Mouse (Mus musculus): ENCODE measurements around the gene Erp29. TPM values are rescaled to one million over a fixed set of nuclear protein-coding genes. Genes with fewer than 3 reads are reported as not detected.

The Erp29 gene
- total and polyA plus RNA-seq, 3 experiments = 29.4 to 73.3 (median 67.6) TPM

GRCm38 (mm10) chr5:121476040-121476439, 23.7 kb upstream of the Erp29 start:
- intact Hi-C loops (cut with DNase I) = loop anchor here (5.0 kb wide), 1 partner anchor 34 kb away; no protein-coding TSS in a partner anchor
- Histone ChIP-seq H3K27ac (no peak overlapping the region), H3K36me3 (ENCODE audit: control insufficient read depth, insufficient read depth, low read length) (no peaks in the 10 kb centered on the region), H3K27me3 (ENCODE audit: control insufficient read depth, insufficient read depth, low read length) (no peaks in the 10 kb centered on the region), H3K4me3 (no peak overlapping the region), H3K79me2 (replicated peaks; ENCODE audit: control insufficient read depth, insufficient read depth, low read length) (no peaks in the 10 kb centered on the region), H3K9ac (ENCODE audit: low read depth, low read length) (no peak overlapping the region), H3K4me1 (ENCODE audit: control insufficient read depth, insufficient read depth, low read length) (no peaks in the 10 kb centered on the region)
- DNase-seq = no peak
- TF ChIP-seq EP300 (IDR thresholded peaks at IDR 0.05; ENCODE audit: insufficient read depth, low read depth, low read length) = no peak
- no peak for TF ChIP-seq CTCF (IDR thresholded peaks at IDR 0.05)
- TF ChIP-seq POLR2A (IDR thresholded peaks at IDR 0.05; ENCODE audit: insufficient read depth, low read depth, low read length) = no peak
- 74% methylated on average over 1 of the region's 1 CpGs for WGBS

GRCm38 (mm10) chr5:121474610-121475009, 22.3 kb upstream of the Erp29 start:
- Histone ChIP-seq H3K4me1 (ENCODE audit: control insufficient read depth, insufficient read depth, low read length) (no peaks in the 10 kb centered on the region), H3K4me3 (no peak overlapping the region), H3K36me3 (ENCODE audit: control insufficient read depth, insufficient read depth, low read length) (no peaks in the 10 kb centered on the region), H3K79me2 (replicated peaks; ENCODE audit: control insufficient read depth, insufficient read depth, low read length) (no peaks in the 10 kb centered on the region), H3K9ac (ENCODE audit: low read depth, low read length) (no peak overlapping the region), H3K27me3 (ENCODE audit: control insufficient read depth, insufficient read depth, low read length) (no peaks in the 10 kb centered on the region), H3K27ac (no peak overlapping the region)
- WGBS = 53% methylated on average over 7 of the region's 7 CpGs
- TF ChIP-seq EP300 (IDR thresholded peaks at IDR 0.05; ENCODE audit: insufficient read depth, low read depth, low read length) (no peak), CTCF (IDR thresholded peaks at IDR 0.05) (no peak), POLR2A (IDR thresholded peaks at IDR 0.05; ENCODE audit: insufficient read depth, low read depth, low read length) (no peak)
- intact Hi-C loops (cut with DNase I) = loop anchor here (5.0 kb wide), 1 partner anchor 32 kb away; no protein-coding TSS in a partner anchor
- no peak for DNase-seq

GRCm38 (mm10) chr5:121472411-121472810, 20.1 kb upstream of the Erp29 start:
- intact Hi-C loops (cut with DNase I) = no loop called here

GRCm38 (mm10) chr5:121469566-121469965, 17.3 kb upstream of the Erp29 start:
- Histone ChIP-seq H3K4me1 (ENCODE audit: control insufficient read depth, insufficient read depth, low read length) (no peaks in the 10 kb centered on the region), H3K27me3 (ENCODE audit: control insufficient read depth, insufficient read depth, low read length) (no peaks in the 10 kb centered on the region), H3K9ac (ENCODE audit: low read depth, low read length) (no peak overlapping the region), H3K4me3 (no peak overlapping the region), H3K79me2 (replicated peaks; ENCODE audit: control insufficient read depth, insufficient read depth, low read length) (no peaks in the 10 kb centered on the region), H3K36me3 (ENCODE audit: control insufficient read depth, insufficient read depth, low read length) (no peaks in the 10 kb centered on the region), H3K27ac (no peak overlapping the region)
- 39% methylated on average over 3 of the region's 3 CpGs for WGBS
- TF ChIP-seq EP300 (IDR thresholded peaks at IDR 0.05; ENCODE audit: insufficient read depth, low read depth, low read length) (no peak), POLR2A (IDR thresholded peaks at IDR 0.05; ENCODE audit: insufficient read depth, low read depth, low read length) (no peak)
- no peak for DNase-seq
- intact Hi-C loops (cut with DNase I) = no loop called here

More at GRCm38 (mm10) chr5:121472411-121472810, 20.1 kb upstream of the Erp29 start:
- no peak for TF ChIP-seq CTCF (IDR thresholded peaks at IDR 0.05)
- no peak for TF ChIP-seq EP300 (IDR thresholded peaks at IDR 0.05; ENCODE audit: insufficient read depth, low read depth, low read length)
- no peak for TF ChIP-seq POLR2A (IDR thresholded peaks at IDR 0.05; ENCODE audit: insufficient read depth, low read depth, low read length)
- H3K79me2 ChIP-seq (replicated peaks; ENCODE audit: control insufficient read depth, insufficient read depth, low read length) = no peaks in the 10 kb centered on the region
- no peak for DNase-seq
- no peak overlapping the region for H3K4me3 ChIP-seq
- H3K27me3 ChIP-seq (ENCODE audit: control insufficient read depth, insufficient read depth, low read length) = no peaks in the 10 kb centered on the region
- 86% methylated on average over 2 of the region's 2 CpGs for WGBS
- no peak overlapping the region for H3K9ac ChIP-seq (ENCODE audit: low read depth, low read length)
- H3K4me1 ChIP-seq (ENCODE audit: control insufficient read depth, insufficient read depth, low read length) = no peaks in the 10 kb centered on the region
- H3K36me3 ChIP-seq (ENCODE audit: control insufficient read depth, insufficient read depth, low read length) = no peaks in the 10 kb centered on the region
- no peak overlapping the region for H3K27ac ChIP-seq

GRCm38 (mm10) chr5:121463601-121464250, 11.4 kb upstream of the Erp29 start:
- Histone ChIP-seq H3K4me3 (no peak overlapping the region), H3K27me3 (ENCODE audit: control insufficient read depth, insufficient read depth, low read length) (no peaks in the 10 kb centered on the region), H3K27ac (no peak overlapping the region), H3K79me2 (replicated peaks; ENCODE audit: control insufficient read depth, insufficient read depth, low read length) (no peaks in the 10 kb centered on the region), H3K36me3 (ENCODE audit: control insufficient read depth, insufficient read depth, low read length) (no peaks in the 10 kb centered on the region), H3K9ac (ENCODE audit: low read depth, low read length) (no peak overlapping the region), H3K4me1 (ENCODE audit: control insufficient read depth, insufficient read depth, low read length) (no peaks in the 10 kb centered on the region)
- 66% methylated on average over 5 of the region's 5 CpGs for WGBS
- intact Hi-C loops (cut with DNase I) = no loop called here
- no peak for DNase-seq
- TF ChIP-seq POLR2A (IDR thresholded peaks at IDR 0.05; ENCODE audit: insufficient read depth, low read depth, low read length) (no peak), EP300 (IDR thresholded peaks at IDR 0.05; ENCODE audit: insufficient read depth, low read depth, low read length) (no peak), CTCF (IDR thresholded peaks at IDR 0.05) (no peak)

GRCm38 (mm10) chr5:121462967-121463366, 10.7 kb upstream of the Erp29 start:
- no peak overlapping the region for H3K4me3 ChIP-seq
- no peaks in the 10 kb centered on the region for H3K36me3 ChIP-seq (ENCODE audit: control insufficient read depth, insufficient read depth, low read length)
- intact Hi-C loops (cut with DNase I) = no loop called here
- no peak overlapping the region for H3K27ac ChIP-seq
- no peaks in the 10 kb centered on the region for H3K27me3 ChIP-seq (ENCODE audit: control insufficient read depth, insufficient read depth, low read length)
- no peaks in the 10 kb centered on the region for H3K79me2 ChIP-seq (replicated peaks; ENCODE audit: control insufficient read depth, insufficient read depth, low read length)
- no peak for DNase-seq
- H3K9ac ChIP-seq (ENCODE audit: low read depth, low read length) = no peak overlapping the region; the same call in 1 of the 2 replicates
- 69% methylated on average over 5 of the region's 5 CpGs for WGBS
- no peaks in the 10 kb centered on the region for H3K4me1 ChIP-seq (ENCODE audit: control insufficient read depth, insufficient read depth, low read length)
- TF ChIP-seq CTCF (IDR thresholded peaks at IDR 0.05) (no peak), EP300 (IDR thresholded peaks at IDR 0.05; ENCODE audit: insufficient read depth, low read depth, low read length) (no peak), POLR2A (IDR thresholded peaks at IDR 0.05; ENCODE audit: insufficient read depth, low read depth, low read length) (no peak)
